Mouse (Mus musculus) spleen, adult 12 weeks (tissue): Measurements from ENCODE around the gene Rgs9bp.

Experiments
- DNase-seq: peaks from one replicate; pipeline ENCODE4 v3.0.0; 2022; ENCODE audit warnings: low spot score

Gene Rgs9bp

GRCm38 (mm10) chr7:35585191-35586054, at the start of gene Rgs9bp:
Gene Rgs9bp (minus strand): TSS chr7:35585582.
- peak; percentile 32 for DNase-seq

- DNase-seq, result peak; percentile 50
Measured at GRCm38 (mm10) chr7:35628496-35628895, 43.1 kb upstream of the Rgs9bp start.

- no peak for DNase-seq
Measured at GRCm38 (mm10) chr7:35627371-35627770, 42.0 kb upstream of the Rgs9bp start.

- DNase-seq, result no peak
Measured at GRCm38 (mm10) chr7:35626038-35626437, 40.7 kb upstream of the Rgs9bp start.

- no peak for DNase-seq
Measured at GRCm38 (mm10) chr7:35622626-35623025, 37.2 kb upstream of the Rgs9bp start.

- DNase-seq, result no peak
Measured at GRCm38 (mm10) chr7:35617513-35617912, 32.1 kb upstream of the Rgs9bp start.

GRCm38 (mm10) chr7:35609245-35609644, 23.9 kb upstream of the Rgs9bp start:
- DNase-seq, result no peak

- DNase-seq, result no peak
Measured at GRCm38 (mm10) chr7:35606816-35607215, 21.4 kb upstream of the Rgs9bp start.

- no peak for DNase-seq
Measured at GRCm38 (mm10) chr7:35602766-35603165, 17.4 kb upstream of the Rgs9bp start.

- no peak for DNase-seq
Measured at GRCm38 (mm10) chr7:35601106-35601505, 15.7 kb upstream of the Rgs9bp start.

GRCm38 (mm10) chr7:35600031-35600430, 14.6 kb upstream of the Rgs9bp start:
- DNase-seq, result no peak

- DNase-seq, result no peak
Measured at GRCm38 (mm10) chr7:35599492-35599891, 14.1 kb upstream of the Rgs9bp start.

- DNase-seq, result no peak
Measured at GRCm38 (mm10) chr7:35594311-35594710, 8.9 kb upstream of the Rgs9bp start.

- DNase-seq, result no peak
Measured at GRCm38 (mm10) chr7:35590731-35591191, 5.4 kb upstream of the Rgs9bp start.

- no peak for DNase-seq
Measured at GRCm38 (mm10) chr7:35589485-35589884, 4.1 kb upstream of the Rgs9bp start.

GRCm38 (mm10) chr7:35588680-35589428, 3.5 kb upstream of the Rgs9bp start:
- DNase-seq, result no peak

GRCm38 (mm10) chr7:35587728-35588127, 2.3 kb upstream of the Rgs9bp start:
- DNase-seq, result no peak

GRCm38 (mm10) chr7:35586906-35587445, 1.6 kb upstream of the Rgs9bp start:
- DNase-seq, result no peak

- peak; percentile 85 for DNase-seq
Measured at GRCm38 (mm10) chr7:35586055-35586905, 898 bp upstream of the Rgs9bp start, which contains the start of gene Ankrd27. Gene Ankrd27 (plus strand): TSS chr7:35586244.

- peak; percentile 36 for DNase-seq
Measured at GRCm38 (mm10) chr7:35584786-35585190, 594 bp downstream of the Rgs9bp start.

- no peak for DNase-seq
Measured at GRCm38 (mm10) chr7:35584068-35584785, 1.2 kb downstream of the Rgs9bp start.
